Mouse (Mus musculus) cortical plate, adult 2 months (tissue): ENCODE results near the gene Plxnb2. TPM values are rescaled to one million over a fixed set of nuclear protein-coding genes. Genes with fewer than 3 reads are reported as not detected.
A peak's percentile ranks its signal among the peaks of the same experiment; 100 is the strongest.

ENCODE experiments used
- H3K27ac ChIP-seq: fragments of 200-500 bp; 2 replicates; pipeline ENCODE4 v1.5.1; 2012; ENCODE audit warnings: low read length, control low read depth, inconsistent platforms; ENCODE audit not compliant: insufficient read depth
- H3K4me1 ChIP-seq: fragments of 200-500 bp; 2 replicates; pipeline ENCODE4 v1.6.1; 2011; ENCODE audit warnings: low read length; ENCODE audit not compliant: control insufficient read depth, insufficient read depth
- H3K4me3 ChIP-seq: fragments of 200-500 bp; 2 replicates; pipeline ENCODE4 v1.5.1; 2011; ENCODE audit warnings: mild to moderate bottlenecking, low read length, control low read depth; ENCODE audit not compliant: insufficient read depth
- CTCF ChIP-seq: fragments of 200-500 bp; IDR thresholded peaks from 2 replicates; pipeline ENCODE4 v1.5.1; 2011; ENCODE audit warnings: mild to moderate bottlenecking, control low read depth, low read length; ENCODE audit not compliant: insufficient read depth; ENCODE audit errors: extremely low read depth
- POLR2A ChIP-seq: fragments of 200-500 bp; IDR thresholded peaks from 2 replicates; pipeline ENCODE4 v1.6.1; 2011; ENCODE audit warnings: mild to moderate bottlenecking, low read length, control low read depth; ENCODE audit not compliant: insufficient read depth; ENCODE audit errors: extremely low read depth
- polyA plus RNA-seq: library from polyadenylated mRNA; depleted of rRNA; stranded (reverse); fragments of >200 nt; gene quantifications from 2 replicates; pipeline ENCODE4 v1.2.3, GENCODE M21; 2012; rRNA removed

Gene Plxnb2
- 51.0 and 52.9 TPM in 2 replicates for polyA plus RNA-seq

DNA sequence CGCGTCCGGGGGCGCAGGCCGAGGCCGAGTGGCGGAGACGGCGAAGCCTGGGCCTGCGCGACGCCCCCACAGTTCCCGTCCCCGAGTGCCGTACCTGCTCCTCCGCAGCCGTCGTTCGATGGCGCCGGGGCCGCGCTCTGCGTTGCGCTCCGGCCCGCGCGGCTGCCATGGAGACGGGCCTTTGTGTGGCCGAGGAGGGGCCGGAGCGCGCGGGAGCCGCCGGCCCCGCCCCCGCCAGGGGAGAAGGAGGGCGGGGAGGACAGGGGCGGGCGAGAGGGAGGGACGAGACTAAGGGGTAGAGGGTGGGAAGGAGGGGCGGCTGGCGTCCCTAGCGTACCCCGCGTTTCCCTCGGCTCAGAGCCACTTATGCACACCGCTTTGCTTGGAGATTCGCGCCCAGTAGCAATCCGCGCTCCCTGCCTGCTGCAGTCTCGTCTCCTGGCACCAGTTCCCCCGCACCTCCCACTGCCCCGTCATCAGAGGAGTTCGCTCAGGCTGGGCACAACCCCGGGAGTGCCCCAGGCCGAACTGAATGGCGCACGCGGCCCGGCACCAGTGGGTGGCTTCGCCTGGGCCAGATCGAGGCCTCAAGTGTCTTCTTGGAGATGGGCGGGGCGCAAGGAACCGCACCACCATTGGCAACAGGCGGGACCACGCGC lies at the start of gene Plxnb2:
Gene Plxnb2 (minus strand): TSS at position 218 of the 659 bp plus-strand sequence.
- Histone ChIP-seq H3K4me1 (peaks cover 5% of the 10 kb centered on the region), H3K27ac (peak within 1 kb of the TSS; percentile 95)
- peak; percentile 60; the same call in 1 of the 2 replicates for TF ChIP-seq POLR2A
- TF ChIP-seq CTCF, result no peak

DNA sequence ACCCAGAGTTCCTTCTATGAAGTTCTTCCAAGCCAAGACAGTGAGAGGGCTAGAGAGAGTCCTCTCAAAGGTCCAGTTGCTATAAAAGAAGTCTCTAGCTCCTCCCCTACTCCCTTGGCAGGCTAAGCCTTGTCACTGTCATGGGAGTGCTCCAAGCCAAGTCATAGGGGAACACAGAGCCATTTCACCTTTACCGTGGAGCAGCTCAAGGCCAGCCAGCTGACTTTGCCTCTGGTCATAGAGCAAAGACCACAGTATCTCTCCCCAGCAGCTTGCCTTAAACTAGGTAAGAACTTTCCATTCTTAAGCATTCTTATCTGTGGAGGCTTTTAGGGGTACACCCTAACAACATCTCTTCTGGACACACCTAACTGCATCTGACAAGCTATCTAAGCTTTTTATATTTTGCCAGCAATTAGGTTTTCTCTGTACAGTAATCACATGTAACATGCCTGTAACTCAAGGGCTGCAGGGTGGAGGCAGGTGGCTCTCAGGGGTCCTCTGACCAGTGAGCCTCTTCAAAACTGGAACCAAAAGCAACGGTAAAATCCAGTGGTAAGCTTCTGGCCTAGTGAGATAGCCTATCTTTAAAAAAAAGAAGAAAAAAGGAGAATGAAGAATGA lies 35.1 kb upstream of the Plxnb2 start:
- Histone ChIP-seq H3K4me1 (peaks cover 6% of the 10 kb centered on the region), H3K27ac (no peak overlapping the region), H3K4me3 (no peak overlapping the region)
- no peak for TF ChIP-seq POLR2A
- no peak for TF ChIP-seq CTCF

More for the DNA sequence above, at the start of gene Plxnb2:
- H3K4me3 ChIP-seq, result peak within 1 kb of the TSS; percentile 45

DNA sequence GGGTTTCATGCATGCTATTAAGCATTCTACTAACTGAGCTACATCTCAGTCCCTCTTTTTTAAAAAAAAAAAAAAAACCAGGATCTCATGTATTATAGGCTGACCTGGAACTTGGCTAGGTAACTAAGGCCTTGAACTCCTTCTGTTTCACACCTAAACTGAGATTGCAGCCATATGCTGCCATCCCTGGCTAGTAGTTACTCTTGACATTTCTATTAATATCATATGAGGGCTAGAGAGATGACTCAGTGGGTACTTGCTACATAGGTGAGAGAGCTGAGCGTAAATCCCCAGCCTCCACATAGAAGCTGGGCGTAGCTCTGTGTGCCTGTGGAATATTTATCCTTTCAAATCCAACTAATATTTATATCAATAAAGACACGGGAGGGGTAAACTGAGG lies 34.4 kb upstream of the Plxnb2 start:
- no peak for TF ChIP-seq POLR2A
- no peak for TF ChIP-seq CTCF
- Histone ChIP-seq H3K4me3 (no peak overlapping the region), H3K27ac (no peak overlapping the region), H3K4me1 (peaks cover 6% of the 10 kb centered on the region)

DNA sequence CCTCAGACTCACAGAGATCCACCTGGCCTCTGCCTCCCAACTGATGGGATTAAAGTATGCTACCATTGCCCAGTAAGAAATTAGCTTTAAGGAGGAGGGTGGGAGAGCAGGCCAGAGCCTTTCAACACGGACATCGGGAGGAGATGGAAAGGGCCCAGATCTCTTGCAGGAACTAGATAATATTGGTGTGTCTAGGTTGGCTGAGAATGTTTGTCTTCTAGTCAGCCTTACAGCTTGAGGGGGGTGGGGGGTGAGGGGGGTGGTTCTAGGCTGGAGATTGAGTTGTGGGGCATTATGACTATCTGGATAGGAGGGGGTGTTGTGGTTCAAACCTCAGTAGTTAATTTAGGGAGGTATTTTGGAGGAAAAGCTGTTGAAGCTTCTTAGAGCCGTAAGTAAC lies 32.9 kb upstream of the Plxnb2 start:
- 0 out of 2 replicates have a peak overlapping the region, but pooled peaks have one; percentile 91 for H3K4me3 ChIP-seq
- TF ChIP-seq POLR2A (no peak), CTCF (no peak)
- H3K27ac ChIP-seq, result no peak overlapping the region
- peaks cover 6% of the 10 kb centered on the region for H3K4me1 ChIP-seq

DNA sequence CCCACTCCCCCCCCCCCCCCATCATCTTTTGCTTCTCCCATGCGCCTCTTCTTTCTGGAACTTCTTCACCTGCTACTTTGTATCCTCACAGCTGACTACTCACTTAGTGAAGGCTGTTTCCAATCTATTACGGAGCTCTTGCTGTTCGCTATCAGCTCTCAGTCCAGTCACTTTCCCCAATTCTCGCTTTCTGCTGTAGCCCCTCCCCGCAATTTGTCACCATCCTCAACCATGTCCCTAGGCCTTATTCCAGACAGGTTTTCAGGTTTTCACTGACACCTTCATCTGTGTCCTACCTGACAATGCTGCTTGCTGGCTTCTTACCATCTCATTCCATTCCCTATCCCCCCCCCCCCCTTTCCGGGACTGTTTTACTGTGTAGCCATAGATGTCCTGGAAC lies 31.9 kb upstream of the Plxnb2 start:
- Histone ChIP-seq H3K4me1 (peaks cover 6% of the 10 kb centered on the region), H3K27ac (no peak overlapping the region), H3K4me3 (peak overlapping the region; percentile 91)
- TF ChIP-seq CTCF (no peak), POLR2A (no peak)

DNA sequence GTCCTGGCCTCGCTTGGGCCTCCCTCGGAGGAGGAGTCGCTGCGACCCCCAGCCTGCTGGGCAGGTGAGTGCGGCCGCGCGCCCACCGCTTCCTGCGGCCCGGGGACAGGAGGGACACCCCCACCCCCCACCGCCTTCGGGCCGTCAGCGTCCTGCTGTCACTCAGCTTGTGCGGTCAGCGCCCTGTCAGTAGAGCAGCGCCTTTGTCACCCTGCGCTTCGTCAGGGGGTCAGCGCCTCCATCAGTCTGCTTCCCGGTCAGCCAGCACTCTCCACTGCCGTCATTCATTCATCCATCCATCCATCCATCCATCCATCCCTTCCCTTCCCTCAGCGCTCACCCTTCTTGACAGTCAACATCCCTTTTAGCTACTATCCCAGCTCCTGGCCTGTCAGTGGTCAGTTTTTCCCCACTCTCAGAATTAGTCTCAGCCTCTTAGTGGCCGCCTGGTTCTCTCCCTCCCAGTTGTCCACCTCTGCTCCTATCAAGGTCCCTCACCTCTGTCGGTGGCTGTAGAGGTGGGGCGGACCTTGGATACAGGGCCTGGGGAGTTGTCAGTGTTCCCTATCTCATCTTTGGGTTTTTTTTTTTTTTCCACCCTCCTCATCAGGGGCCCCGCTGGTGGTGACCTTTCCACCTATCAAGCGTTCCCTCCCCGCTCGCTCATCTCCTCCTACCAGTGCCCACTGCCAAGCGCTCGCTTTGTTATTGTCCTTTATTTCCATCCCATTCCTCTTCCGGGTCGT lies 31.3 kb upstream of the Plxnb2 start:
- no peak for TF ChIP-seq CTCF
- no peak for TF ChIP-seq POLR2A
- H3K27ac ChIP-seq, result peak overlapping the region; percentile 100
- peak overlapping the region; percentile 91 for H3K4me3 ChIP-seq

DNA sequence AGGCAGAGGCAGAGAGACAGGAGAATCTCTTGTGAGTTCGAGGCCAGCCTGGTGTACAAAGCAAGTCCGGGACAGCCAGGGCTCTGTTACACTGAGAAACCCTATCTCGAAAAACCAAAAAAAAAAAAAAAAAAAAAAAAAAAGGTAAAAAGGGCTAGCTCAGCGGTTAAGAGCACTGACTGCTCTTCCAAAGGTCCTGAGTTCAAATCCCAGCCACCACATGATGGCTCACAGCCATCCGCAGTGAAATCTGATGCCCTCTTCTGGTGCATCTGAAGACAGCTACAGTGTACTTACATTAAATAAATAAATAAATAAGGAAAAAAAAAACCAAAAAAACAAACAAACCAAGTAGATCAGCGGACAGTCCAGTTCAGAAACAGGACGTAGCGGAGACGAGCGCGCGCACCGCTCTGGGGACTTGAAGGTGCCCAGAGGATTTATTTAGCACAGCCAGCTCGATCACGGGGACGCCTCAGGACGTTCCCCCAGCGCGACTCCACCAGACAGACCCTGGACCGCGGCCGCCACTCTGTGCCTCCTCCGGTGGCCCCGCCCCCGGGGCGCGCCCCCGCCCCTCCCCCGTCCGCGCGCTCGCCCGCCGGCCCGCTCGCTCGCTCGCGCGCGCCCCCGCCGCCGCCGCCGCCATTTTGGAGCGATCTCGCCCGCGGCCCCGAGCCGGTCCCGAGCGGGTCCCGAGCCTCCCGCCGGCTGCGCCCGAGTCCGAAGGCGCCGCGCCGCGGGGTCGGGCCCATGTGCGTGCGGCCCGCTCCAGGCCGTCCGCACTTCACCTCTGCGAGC lies 30.5 kb upstream of the Plxnb2 start, which contains the start of gene Ppp6r2:
Gene Ppp6r2 (plus strand): TSS at position 639 of the 801 bp plus-strand sequence.
- H3K27ac ChIP-seq, result peak within 1 kb of the TSS; percentile 100
- peak within 1 kb of the TSS; percentile 91 for H3K4me3 ChIP-seq
- peaks cover 6% of the 10 kb centered on the region for H3K4me1 ChIP-seq
- TF ChIP-seq CTCF (no peak), POLR2A (0 out of 2 replicates have a peak, but pooled peaks have one; percentile 21)

More for the DNA sequence above, 31.3 kb upstream of the Plxnb2 start:
- peaks cover 6% of the 10 kb centered on the region for H3K4me1 ChIP-seq

DNA sequence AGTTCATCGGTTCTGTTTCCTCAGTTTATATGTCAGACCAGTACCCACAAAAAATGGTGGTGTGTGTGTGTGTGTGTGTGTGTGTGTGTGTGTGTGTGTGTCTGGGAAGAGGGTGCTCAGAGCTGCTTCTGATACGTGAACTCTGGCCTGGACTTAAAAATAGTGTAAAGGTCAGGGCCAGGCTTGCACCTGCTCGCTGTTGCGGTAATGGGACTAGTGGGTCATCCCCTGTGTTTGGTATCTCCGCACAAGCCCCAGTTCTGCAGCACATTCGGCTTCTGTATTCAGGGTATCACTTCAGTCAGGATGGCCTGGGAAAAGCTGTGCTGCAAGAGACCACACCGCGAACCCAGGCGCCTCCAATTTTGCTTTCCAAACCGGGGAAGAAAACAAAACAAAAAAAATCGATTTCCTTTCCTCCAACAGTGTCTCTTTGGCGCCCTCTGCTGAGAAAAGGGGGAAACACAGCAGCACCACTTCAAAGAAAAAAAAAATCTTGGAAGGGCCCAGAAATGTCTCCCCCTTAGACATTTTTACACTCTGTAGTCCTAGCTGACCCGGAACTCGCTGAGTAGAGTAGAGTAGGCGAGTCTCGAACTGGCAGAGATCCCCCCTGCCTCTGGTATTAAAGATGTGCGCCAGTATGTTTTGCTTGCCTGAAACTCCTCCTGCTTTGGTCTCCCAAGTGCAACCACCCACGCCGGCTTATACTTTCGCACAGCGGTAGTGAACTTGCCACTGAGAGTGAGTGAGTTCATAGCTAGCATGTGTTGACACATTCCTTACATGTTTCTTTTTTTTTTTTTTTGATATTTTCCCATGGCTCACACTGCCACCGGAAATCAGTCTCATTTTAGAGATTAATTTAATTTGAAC lies 29.5 kb upstream of the Plxnb2 start:
- Histone ChIP-seq H3K4me1 (peaks cover 4% of the 10 kb centered on the region), H3K4me3 (peak overlapping the region; percentile 91), H3K27ac (peak overlapping the region; percentile 67)
- TF ChIP-seq CTCF, result peak; percentile 75
- TF ChIP-seq POLR2A, result no peak

DNA sequence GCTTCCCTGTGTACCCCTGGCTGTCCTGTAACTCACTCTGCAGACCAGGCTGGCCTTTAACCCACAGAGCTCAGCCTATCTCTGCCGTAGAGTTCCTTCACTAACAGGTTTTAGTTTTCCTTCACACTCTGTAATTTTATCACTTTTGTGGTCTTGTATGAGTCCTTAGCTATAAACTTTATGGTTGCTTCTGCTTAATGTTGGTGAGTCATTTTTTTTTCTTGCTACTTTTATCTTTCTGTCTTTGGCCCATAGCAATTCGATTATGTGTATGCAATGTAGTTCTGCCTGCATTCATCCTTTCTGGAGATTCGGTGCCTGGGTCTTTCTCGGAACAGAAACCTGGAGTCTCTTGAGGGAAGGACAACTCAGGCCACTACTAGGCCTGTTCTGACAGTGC lies 26.9 kb upstream of the Plxnb2 start:
- no peak overlapping the region for H3K27ac ChIP-seq
- H3K4me3 ChIP-seq, result no peak overlapping the region
- TF ChIP-seq CTCF, result no peak
- TF ChIP-seq POLR2A, result no peak
- H3K4me1 ChIP-seq, result peaks cover under 1% of the 10 kb centered on the region; the same call in 1 of the 2 replicates
